Mouse (Mus musculus): Measurements from ENCODE around the gene Serpinb6a. TPM values are rescaled to one million over a fixed set of nuclear protein-coding genes. Genes with fewer than 3 reads are reported as not detected.

Serpinb6a gene
- 41.8 and 43.1 TPM in 2 replicates for polyA plus RNA-seq (2014; fragmentation: Nextera tagmentation; extraction: Ambion mirVana)

DNA sequence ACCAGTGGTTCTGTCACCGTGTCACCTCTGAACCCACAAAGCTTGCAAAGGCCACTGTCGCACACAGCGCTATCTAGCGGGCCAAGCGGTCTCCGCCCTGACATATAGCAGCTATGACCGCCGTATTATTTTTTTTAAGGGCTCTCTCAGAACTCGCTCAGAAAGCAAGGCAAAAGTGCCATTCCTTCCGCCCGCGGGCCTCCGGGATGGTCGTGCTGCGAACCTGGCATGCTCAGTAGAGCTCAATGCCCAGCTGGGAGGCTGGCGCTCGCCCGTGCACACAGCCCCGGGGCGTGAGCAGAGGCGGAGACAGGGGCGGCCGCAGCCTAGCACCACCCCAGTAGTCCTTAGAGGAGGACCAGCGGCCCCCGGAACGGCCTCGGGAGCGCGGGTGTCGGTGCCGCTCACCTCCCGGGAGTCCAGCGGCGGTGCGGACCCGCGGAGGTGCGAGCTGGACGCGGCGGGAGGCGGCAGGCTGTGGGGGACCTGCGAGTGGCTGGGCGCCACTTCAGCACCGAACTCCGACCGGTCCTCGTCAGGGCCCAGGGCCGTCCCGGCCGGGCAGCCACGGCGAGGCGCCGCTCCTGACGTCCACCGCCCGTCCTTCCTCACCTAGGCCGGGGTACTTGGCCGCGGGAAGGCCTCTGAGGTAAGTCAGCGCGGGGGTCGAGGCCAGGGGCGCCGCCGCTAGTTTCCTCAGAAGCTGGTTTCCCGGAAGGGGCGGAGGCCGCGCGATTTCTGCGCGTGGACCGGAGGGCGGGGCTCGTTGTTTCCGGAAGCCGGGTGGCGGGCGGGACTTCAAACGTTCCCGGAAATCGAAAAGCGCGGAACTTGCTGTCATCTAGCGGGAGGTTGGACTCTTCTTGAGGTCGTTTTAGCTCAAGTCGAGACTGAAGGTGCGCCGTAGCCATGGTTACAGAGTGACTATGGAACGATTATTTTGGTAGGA is at the start of gene Serpinb6a, which contains the start of gene Ripk1:
TSS of gene Serpinb6a (minus strand) at position 737 of the 949 bp plus-strand sequence.
TSS of gene Ripk1 (plus strand) at position 306 of the 949 bp plus-strand sequence.
- Histone ChIP-seq H3K4me1 (ENCODE audit: control insufficient read depth, insufficient read depth, low read length) (0 out of 2 replicates have a peak, but pooled peaks cover 3% of the 10 kb centered on the region), H3K27me3 (ENCODE audit: control insufficient read depth, insufficient read depth, low read length) (no peaks in the 10 kb centered on the region), H3K9me3 (ENCODE audit: control insufficient read depth, low read length) (no peaks in the 10 kb centered on the region), H3K4me3 (ENCODE audit: low read depth, low read length) (peak within 1 kb of the TSS; percentile 93), H3K36me3 (ENCODE audit: control insufficient read depth, insufficient read depth, low read length) (no peaks in the 10 kb centered on the region), H3K9ac (ENCODE audit: low read length) (peak within 1 kb of the TSS; percentile 89), H3K4me2 (ENCODE audit: low read depth, severe bottlenecking) (peak within 1 kb of the TSS; percentile 66), H3K27ac (replicated peaks; ENCODE audit: low read depth, low read length) (peak within 1 kb of the TSS; percentile 82)
- DNase-seq (ENCODE audit: low spot score) (peak; percentile 91), ATAC-seq (ENCODE audit: insufficient number of reproducible peaks, low FRiP score, low TSS enrichment, low read depth) (peak; percentile 93)
- WGBS = under 1% methylated on average over 91 of the region's 92 CpGs

DNA sequence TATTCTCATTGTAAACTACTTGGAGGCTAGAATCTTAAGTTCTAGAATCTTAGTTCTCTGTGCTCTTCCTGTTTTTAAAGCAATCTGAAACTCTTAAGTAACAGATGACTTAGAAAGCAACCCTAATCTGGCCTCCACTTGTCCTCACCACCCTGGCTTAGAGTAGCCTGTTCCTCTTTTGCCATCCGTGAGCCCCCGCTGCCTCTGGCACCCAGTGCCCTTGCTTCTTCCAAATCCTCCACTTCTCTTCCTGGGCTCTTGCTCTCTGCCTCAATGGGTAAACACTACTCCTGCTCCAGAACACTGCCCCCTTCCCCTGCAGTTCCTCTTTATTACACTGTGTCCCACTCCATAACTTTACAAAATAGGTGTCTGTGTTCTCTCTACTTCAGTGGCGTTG is 49.1 kb upstream of the Serpinb6a start:
- Histone ChIP-seq H3K27ac (replicated peaks; ENCODE audit: low read depth, low read length) (no peak overlapping the region), H3K27me3 (ENCODE audit: control insufficient read depth, insufficient read depth, low read length) (no peaks in the 10 kb centered on the region), H3K4me2 (ENCODE audit: low read depth, severe bottlenecking) (no peak overlapping the region), H3K9me3 (ENCODE audit: control insufficient read depth, low read length) (no peaks in the 10 kb centered on the region; the same call in 1 of the 2 replicates), H3K36me3 (ENCODE audit: control insufficient read depth, insufficient read depth, low read length) (peaks cover 4% of the 10 kb centered on the region; the same call in 1 of the 2 replicates), H3K9ac (ENCODE audit: low read length) (no peak overlapping the region), H3K4me3 (ENCODE audit: low read depth, low read length) (no peak overlapping the region), H3K4me1 (ENCODE audit: control insufficient read depth, insufficient read depth, low read length) (no peaks in the 10 kb centered on the region)
- DNase-seq (ENCODE audit: low spot score) (no peak), ATAC-seq (ENCODE audit: insufficient number of reproducible peaks, low FRiP score, low TSS enrichment, low read depth) (no peak)
- WGBS = 94% methylated on average over 3 of the region's 3 CpGs

DNA sequence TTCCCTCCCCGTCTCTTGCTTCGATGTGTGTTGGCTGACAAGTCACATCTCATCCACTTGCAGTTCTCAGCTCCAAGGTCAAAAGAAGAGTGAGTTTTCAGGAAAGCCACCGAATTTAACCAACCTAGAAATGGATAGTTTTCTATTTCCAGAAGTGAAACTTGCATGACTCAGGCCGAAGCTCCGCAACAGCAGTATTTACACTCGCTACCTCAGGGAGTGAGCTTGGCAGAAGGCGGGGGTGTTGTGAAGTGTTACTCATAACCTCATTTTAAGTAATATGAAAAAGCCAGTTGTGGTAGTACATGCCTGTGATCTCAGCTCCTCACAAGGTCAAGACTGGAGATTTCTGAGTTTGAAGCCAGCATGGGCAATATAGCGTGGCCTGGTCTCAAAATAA is 47.9 kb upstream of the Serpinb6a start:
- H3K36me3 ChIP-seq (ENCODE audit: control insufficient read depth, insufficient read depth, low read length) = peaks cover 4% of the 10 kb centered on the region; the same call in 1 of the 2 replicates
- no peak for DNase-seq (ENCODE audit: low spot score)

DNA sequence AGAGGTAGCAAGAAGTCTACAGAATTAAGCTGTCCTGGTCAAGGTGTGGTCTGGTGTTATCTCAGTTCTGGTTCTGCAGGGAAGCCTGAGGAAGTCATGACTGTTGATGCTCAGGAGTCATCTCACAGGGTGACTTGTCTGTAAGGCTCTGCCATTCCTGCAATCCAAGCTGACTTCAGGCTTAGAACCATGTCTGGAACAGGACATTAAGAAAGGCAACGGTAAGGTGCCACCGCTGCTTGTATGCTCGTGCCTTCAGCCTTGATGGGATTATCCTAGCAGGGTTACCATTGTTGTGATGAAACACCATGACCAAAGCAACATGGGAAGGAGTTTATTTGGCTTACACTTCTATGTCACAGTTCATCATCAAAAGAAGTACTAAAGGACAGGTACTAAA is 44.9 kb upstream of the Serpinb6a start:
- H3K27me3 ChIP-seq (ENCODE audit: control insufficient read depth, insufficient read depth, low read length) = no peaks in the 10 kb centered on the region
- H3K9me3 ChIP-seq (ENCODE audit: control insufficient read depth, low read length) = no peaks in the 10 kb centered on the region
- no peak overlapping the region for H3K4me2 ChIP-seq (ENCODE audit: low read depth, severe bottlenecking)
- 92% methylated on average over 3 of the region's 3 CpGs for WGBS
- DNase-seq (ENCODE audit: low spot score) (no peak), ATAC-seq (ENCODE audit: insufficient number of reproducible peaks, low FRiP score, low TSS enrichment, low read depth) (no peak)
- H3K9ac ChIP-seq (ENCODE audit: low read length) = no peak overlapping the region
- H3K4me1 ChIP-seq (ENCODE audit: control insufficient read depth, insufficient read depth, low read length) = no peaks in the 10 kb centered on the region
- H3K36me3 ChIP-seq (ENCODE audit: control insufficient read depth, insufficient read depth, low read length) = no peaks in the 10 kb centered on the region
- no peak overlapping the region for H3K27ac ChIP-seq (replicated peaks; ENCODE audit: low read depth, low read length)
- no peak overlapping the region for H3K4me3 ChIP-seq (ENCODE audit: low read depth, low read length)

More for the DNA sequence above, 47.9 kb upstream of the Serpinb6a start:
- no peak for ATAC-seq (ENCODE audit: insufficient number of reproducible peaks, low FRiP score, low TSS enrichment, low read depth)
- Histone ChIP-seq H3K27ac (replicated peaks; ENCODE audit: low read depth, low read length) (no peak overlapping the region), H3K4me3 (ENCODE audit: low read depth, low read length) (no peak overlapping the region), H3K9ac (ENCODE audit: low read length) (no peak overlapping the region), H3K4me1 (ENCODE audit: control insufficient read depth, insufficient read depth, low read length) (no peaks in the 10 kb centered on the region), H3K27me3 (ENCODE audit: control insufficient read depth, insufficient read depth, low read length) (no peaks in the 10 kb centered on the region), H3K9me3 (ENCODE audit: control insufficient read depth, low read length) (no peaks in the 10 kb centered on the region), H3K4me2 (ENCODE audit: low read depth, severe bottlenecking) (no peak overlapping the region)
- WGBS = 94% methylated on average over 8 of the region's 8 CpGs

DNA sequence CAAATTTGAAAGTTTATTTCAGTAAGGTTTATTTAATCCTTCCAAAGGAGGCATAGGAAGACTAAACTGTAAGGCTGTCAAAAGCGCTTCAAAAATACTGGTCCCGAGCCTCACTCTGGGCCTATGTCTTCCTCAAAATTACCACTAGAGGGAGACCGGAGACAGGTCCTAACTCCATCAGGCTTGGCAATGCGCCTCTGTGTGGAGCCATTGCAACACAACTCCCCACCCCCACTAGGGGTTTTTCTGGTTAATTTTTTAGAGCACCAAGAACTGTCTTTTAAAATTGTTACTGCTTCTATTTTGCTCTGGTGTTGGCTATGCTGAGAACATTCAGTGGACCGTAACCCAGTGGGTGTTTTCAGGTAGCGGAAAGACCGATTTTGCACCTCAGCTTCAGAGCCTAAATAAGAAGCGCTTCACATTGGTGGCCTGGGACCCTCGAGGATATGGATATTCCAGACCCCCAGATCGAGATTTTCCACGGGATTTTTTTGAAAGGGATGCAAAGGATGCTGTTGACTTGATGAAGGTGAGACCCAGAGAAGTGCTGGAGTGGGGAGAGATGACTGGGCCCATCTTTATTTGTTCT is 43.9 kb upstream of the Serpinb6a start:
- no peaks in the 10 kb centered on the region for H3K36me3 ChIP-seq (ENCODE audit: control insufficient read depth, insufficient read depth, low read length)
- WGBS = 47% methylated on average over 11 of the region's 11 CpGs

DNA sequence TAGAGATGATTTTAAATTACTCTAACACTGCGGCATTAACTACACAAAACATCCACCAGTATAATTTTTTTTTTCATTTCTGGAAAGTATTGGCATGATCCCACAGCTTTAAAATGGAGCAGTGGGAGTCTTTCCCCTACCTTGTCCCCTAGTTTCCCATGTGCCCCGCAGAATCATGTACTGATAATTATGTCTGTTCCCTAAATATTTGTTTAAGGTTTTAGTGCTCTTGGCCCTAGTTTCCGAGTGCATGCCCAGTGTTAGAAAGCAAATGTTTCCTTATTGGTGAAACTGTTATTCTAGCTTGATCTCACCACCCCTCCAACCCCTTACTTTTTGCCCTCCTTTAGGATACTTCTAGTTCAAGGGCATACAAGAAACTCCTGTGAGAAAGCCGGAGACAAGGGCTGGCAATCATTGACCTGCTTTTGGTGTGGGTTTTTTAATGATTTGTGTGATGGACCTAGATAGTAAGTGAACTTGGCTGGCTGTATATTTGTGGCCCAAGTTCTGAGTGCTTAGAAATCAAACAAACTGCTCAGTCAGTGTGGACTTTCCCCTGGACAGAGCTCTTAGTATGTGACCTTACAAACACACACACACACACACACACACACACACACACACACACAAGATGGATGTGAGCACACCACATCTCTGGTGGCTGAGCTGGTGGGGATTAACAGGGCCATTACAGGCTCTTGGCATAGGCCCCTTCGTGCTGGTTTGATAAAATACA is 43.1 kb upstream of the Serpinb6a start:
- 63% methylated on average over 5 of the region's 5 CpGs for WGBS
- Histone ChIP-seq H3K9ac (ENCODE audit: low read length) (no peak overlapping the region), H3K27me3 (ENCODE audit: control insufficient read depth, insufficient read depth, low read length) (no peaks in the 10 kb centered on the region), H3K4me3 (ENCODE audit: low read depth, low read length) (no peak overlapping the region), H3K27ac (replicated peaks; ENCODE audit: low read depth, low read length) (no peak overlapping the region), H3K36me3 (ENCODE audit: control insufficient read depth, insufficient read depth, low read length) (no peaks in the 10 kb centered on the region), H3K4me1 (ENCODE audit: control insufficient read depth, insufficient read depth, low read length) (no peaks in the 10 kb centered on the region), H3K4me2 (ENCODE audit: low read depth, severe bottlenecking) (no peak overlapping the region), H3K9me3 (ENCODE audit: control insufficient read depth, low read length) (no peaks in the 10 kb centered on the region)
- no peak for ATAC-seq (ENCODE audit: insufficient number of reproducible peaks, low FRiP score, low TSS enrichment, low read depth)
- no peak for DNase-seq (ENCODE audit: low spot score)

More for the DNA sequence above, 43.9 kb upstream of the Serpinb6a start:
- H3K4me3 ChIP-seq (ENCODE audit: low read depth, low read length) = no peak overlapping the region
- H3K9me3 ChIP-seq (ENCODE audit: control insufficient read depth, low read length) = no peaks in the 10 kb centered on the region
- no peaks in the 10 kb centered on the region for H3K4me1 ChIP-seq (ENCODE audit: control insufficient read depth, insufficient read depth, low read length)
- DNase-seq (ENCODE audit: low spot score) (peak; percentile 70), ATAC-seq (ENCODE audit: insufficient number of reproducible peaks, low FRiP score, low TSS enrichment, low read depth) (peak; percentile 82; the same call in 1 of the 2 replicates)
- H3K27me3 ChIP-seq (ENCODE audit: control insufficient read depth, insufficient read depth, low read length) = no peaks in the 10 kb centered on the region
- no peak overlapping the region for H3K4me2 ChIP-seq (ENCODE audit: low read depth, severe bottlenecking)
- no peak overlapping the region for H3K27ac ChIP-seq (replicated peaks; ENCODE audit: low read depth, low read length)
- no peak overlapping the region for H3K9ac ChIP-seq (ENCODE audit: low read length)

DNA sequence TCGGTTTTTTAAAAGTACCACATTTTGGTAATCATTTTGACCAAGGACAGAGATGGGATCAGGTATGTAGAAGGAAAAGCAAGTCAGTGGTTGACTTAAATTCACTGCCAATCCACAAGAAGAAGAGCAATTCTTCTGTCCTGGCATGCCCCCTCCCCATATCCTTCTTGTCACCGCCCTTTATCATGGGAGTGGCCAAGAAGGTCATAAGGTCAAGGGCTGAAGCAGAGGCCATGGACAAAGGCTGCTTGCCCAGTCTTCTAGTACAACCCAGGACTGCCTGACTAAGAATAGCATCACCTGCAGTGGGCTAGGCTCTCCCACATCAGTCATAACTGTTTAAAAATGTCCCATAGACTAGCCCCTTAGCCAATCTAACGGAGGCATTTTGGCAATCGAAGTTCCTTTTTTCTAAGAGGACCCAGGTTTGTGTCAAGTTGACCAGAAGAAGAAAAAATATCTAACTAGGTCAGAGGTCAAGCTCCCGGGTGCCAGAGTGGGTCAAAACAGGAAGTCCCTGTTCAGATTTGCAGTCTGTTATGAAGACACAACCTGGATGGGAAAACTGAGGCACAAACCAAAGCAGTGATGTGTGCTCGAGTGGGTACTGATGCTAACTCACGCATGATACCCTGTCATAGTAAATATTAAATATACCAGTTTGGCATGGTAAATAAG is 41.3 kb upstream of the Serpinb6a start:
- DNase-seq (ENCODE audit: low spot score) = no peak
- Histone ChIP-seq H3K27me3 (ENCODE audit: control insufficient read depth, insufficient read depth, low read length) (no peaks in the 10 kb centered on the region), H3K36me3 (ENCODE audit: control insufficient read depth, insufficient read depth, low read length) (no peaks in the 10 kb centered on the region), H3K27ac (replicated peaks; ENCODE audit: low read depth, low read length) (no peak overlapping the region), H3K4me2 (ENCODE audit: low read depth, severe bottlenecking) (no peak overlapping the region), H3K4me3 (ENCODE audit: low read depth, low read length) (no peak overlapping the region), H3K4me1 (ENCODE audit: control insufficient read depth, insufficient read depth, low read length) (peaks cover under 1% of the 10 kb centered on the region), H3K9me3 (ENCODE audit: control insufficient read depth, low read length) (no peaks in the 10 kb centered on the region), H3K9ac (ENCODE audit: low read length) (no peak overlapping the region)
- ATAC-seq (ENCODE audit: insufficient number of reproducible peaks, low FRiP score, low TSS enrichment, low read depth) = no peak
- 77% methylated on average over 7 of the region's 7 CpGs for WGBS

Data from limb, embryonic 11.5 days (tissue).